Mouse (Mus musculus) retina, adult 2 months (tissue): Measurements from ENCODE around the gene Nfatc4.

Experiments
- DNase-seq: peaks from one replicate; pipeline ENCODE4 v3.0.0-alpha.2; 2012; ENCODE audit warnings: low read depth, low spot score

Nfatc4 gene

GRCm38 (mm10) chr14:55822435-55822990 lies 431 bp upstream of the Nfatc4 start:
- peak; percentile 20 for DNase-seq

GRCm38 (mm10) chr14:55824001-55824480 lies 1.1 kb downstream of the Nfatc4 start:
- no peak for DNase-seq

GRCm38 (mm10) chr14:55824481-55825215 lies 1.7 kb downstream of the Nfatc4 start:
- no peak for DNase-seq

- no peak for DNase-seq
Observed at GRCm38 (mm10) chr14:55825216-55826051, 2.5 kb downstream of the Nfatc4 start.

GRCm38 (mm10) chr14:55826142-55826541 lies 3.2 kb downstream of the Nfatc4 start:
- no peak for DNase-seq

- DNase-seq: no peak
Observed at GRCm38 (mm10) chr14:55826551-55827340, 3.8 kb downstream of the Nfatc4 start.

- DNase-seq: no peak
Observed at GRCm38 (mm10) chr14:55828716-55829263, 5.8 kb downstream of the Nfatc4 start.

GRCm38 (mm10) chr14:55829854-55830253 lies 6.9 kb downstream of the Nfatc4 start:
- DNase-seq: no peak

- DNase-seq: no peak
Observed at GRCm38 (mm10) chr14:55830331-55830730, 7.4 kb downstream of the Nfatc4 start.

- no peak for DNase-seq
Observed at GRCm38 (mm10) chr14:55833126-55833525, 10.2 kb downstream of the Nfatc4 start.

GRCm38 (mm10) chr14:55834808-55835533 lies 12.0 kb downstream of the Nfatc4 start:
- no peak for DNase-seq

- no peak for DNase-seq
Observed at GRCm38 (mm10) chr14:55838312-55838711, 15.4 kb downstream of the Nfatc4 start.

GRCm38 (mm10) chr14:55838740-55839139 lies 15.8 kb downstream of the Nfatc4 start:
- no peak for DNase-seq

- DNase-seq: no peak
Observed at GRCm38 (mm10) chr14:55840853-55841366, 18.0 kb downstream of the Nfatc4 start.

- no peak for DNase-seq
Observed at GRCm38 (mm10) chr14:55842794-55843193, 19.9 kb downstream of the Nfatc4 start.

GRCm38 (mm10) chr14:55845506-55846294 lies 22.8 kb downstream of the Nfatc4 start:
- no peak for DNase-seq

GRCm38 (mm10) chr14:55850885-55851284 lies 27.9 kb downstream of the Nfatc4 start:
- DNase-seq: no peak

GRCm38 (mm10) chr14:55852646-55853551 lies 30.0 kb downstream of the Nfatc4 start:
- DNase-seq: no peak
